Mouse (Mus musculus) kidney, adult 11 months (tissue): ENCODE data around the gene Nktr.
A peak's percentile ranks its signal among the peaks of the same experiment; 100 is the strongest.

Source experiments
- DNase-seq: peaks from one replicate; pipeline ENCODE4 v3.0.0; 2022

Gene Nktr

DNA sequence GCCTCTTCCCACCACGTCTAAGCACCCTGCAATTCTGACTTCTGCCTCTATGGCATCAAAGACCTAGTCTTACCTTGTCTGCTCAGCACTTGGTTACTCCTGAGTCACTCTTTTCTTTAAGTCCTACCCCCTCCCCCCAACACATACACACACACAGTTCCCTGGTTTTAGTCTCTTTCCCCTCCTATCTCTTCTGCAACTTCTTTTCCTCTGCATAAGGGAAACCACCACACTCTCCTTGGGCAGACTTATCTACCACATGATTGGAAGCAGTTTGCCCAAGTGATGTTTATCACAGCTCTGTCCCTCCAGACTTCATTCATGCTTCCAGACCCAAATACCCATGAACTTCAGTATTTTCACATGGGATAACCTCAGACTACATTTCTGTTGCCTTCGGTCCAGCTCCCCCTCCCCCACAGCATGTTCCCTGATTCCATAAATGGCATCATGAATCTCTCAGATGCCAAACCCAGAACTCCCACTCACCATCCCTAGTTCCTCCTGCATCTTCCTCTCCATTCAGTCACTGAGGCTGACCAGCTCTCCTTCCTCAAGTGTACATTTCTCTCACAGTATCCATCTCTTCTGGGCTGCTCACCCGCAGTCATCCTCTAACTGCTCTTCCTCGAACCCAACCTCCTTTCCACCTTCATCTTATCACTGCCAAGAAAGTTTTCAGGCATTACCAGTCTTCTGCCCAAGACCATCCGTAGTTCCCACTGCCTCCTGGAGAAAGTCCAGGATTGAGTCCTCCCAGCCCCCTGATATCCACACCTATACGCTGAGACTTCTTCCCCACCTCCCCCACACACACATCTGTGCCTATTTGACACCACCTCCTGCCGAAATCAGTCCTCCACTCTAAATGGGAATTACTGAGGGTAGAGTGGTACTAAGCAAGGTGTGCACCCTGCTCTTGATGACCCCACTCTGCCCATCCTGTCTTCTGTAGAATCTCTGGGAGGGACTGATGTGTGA, 10.2 kb upstream of the Nktr start:
- no peak for DNase-seq

- DNase-seq = peak; percentile 99
Measured at GRCm38 (mm10) chr9:121709898-121710583, 8.9 kb upstream of the Nktr start, which contains the start of gene Ss18l2. Ss18l2 (plus strand) TSS chr9:121710329.

DNA sequence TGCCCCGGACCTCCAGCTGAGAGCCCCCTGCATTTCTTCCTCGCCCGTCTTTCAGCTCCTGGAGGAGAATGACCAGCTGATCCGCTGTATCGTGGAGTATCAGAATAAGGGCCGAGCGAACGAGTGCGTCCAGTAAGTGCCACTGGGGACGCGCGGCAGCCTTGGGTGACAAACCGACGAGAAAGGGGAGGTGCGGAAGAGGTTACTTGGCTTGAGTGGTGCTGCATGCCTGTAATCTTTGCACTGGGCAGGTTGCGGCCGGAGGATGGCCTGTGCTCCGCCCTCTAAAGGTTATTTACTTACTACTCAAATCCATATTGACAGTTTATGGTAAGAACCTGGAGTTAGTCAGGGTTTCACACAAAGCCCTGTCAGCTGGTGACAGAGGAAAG, 8.4 kb upstream of the Nktr start:
- DNase-seq = no peak

DNA sequence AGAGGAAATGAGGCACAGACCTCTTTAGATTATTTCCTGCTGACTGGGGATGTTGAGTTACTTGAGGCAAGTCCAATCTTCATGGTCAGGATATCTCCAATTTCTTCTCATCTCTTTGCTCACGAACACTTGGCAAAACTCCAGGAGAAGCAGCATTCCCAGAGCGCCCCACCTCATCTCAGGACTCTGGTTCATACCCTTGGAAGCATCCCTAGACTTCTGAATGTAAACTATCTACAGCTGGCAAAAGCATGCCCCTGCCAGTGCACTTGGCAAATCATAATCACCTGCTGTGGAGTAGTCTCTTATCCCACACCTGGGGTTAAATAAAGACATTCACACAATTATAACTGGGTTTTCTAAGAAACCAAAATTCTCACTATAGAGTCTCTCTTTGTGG, 1.9 kb upstream of the Nktr start:
- DNase-seq = no peak

- DNase-seq = no peak
Measured at GRCm38 (mm10) chr9:121718070-121718705, 781 bp upstream of the Nktr start.

GRCm38 (mm10) chr9:121719347-121720331, 670 bp downstream of the Nktr start:
- DNase-seq = peak; percentile 45

DNA sequence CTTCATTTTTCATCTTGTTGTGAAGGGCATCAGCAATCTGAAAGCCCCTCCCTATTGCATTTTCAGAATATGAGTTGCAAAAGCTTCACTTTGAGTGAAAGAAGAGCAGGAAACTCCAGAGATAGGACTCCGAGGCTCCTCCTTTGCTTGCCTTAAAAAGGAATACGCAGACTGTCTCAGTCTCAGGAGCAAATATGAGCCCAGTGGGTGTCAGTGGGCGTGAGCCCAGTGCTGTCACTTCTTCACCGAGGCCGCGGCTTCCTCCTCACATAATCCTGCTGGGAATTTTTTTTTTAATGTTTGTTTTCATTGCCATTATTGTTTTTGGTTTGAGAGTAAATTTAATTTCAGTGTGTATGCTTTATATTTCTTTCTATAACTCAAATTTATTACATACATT, 21.5 kb downstream of the Nktr start:
- no peak for DNase-seq

GRCm38 (mm10) chr9:121741168-121741567, 22.2 kb downstream of the Nktr start:
- no peak for DNase-seq

- DNase-seq = no peak
Measured at GRCm38 (mm10) chr9:121744051-121744450, 25.1 kb downstream of the Nktr start.

DNA sequence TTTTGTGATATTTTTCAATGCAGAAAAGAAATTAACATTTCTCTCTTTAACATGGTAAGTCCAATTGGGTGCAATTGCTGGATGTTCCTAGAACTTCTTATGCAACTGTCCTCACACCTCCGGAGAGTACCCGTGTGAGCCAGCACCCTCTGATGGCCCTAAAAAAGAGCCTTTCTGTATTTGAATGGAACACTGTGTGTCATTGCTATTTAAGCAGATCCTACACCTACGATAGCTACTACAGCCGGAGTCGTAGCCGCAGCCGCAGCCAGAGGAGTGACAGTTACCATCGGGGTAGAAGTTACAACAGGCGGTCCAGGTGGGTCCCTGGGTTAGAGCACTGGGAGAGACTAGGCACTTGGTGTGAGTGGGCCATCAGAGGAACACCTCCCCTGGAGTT, 33.8 kb downstream of the Nktr start:
- no peak for DNase-seq

GRCm38 (mm10) chr9:121754624-121755023, 35.7 kb downstream of the Nktr start:
- DNase-seq = no peak

DNA sequence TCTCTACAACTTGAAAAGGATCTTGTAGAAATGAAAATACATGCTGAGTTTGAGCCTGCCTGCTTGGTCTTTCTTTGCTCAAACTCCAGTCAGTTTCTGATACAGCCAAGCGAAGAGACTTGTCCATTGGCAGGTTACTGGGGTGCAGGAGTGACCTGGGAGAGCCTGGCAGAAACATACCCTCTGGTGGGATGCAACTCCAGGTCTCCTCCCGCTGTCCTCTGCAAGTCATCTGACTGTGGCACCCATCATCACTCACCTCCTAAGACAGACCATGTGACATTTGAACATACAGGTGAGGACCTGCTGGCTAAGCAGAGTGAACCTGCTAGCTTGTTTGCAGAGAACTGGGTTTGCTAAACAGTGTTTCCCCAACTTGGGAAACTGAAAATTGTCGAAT, 37.8 kb downstream of the Nktr start:
- no peak for DNase-seq

GRCm38 (mm10) chr9:121757432-121757831, 38.5 kb downstream of the Nktr start:
- no peak for DNase-seq

DNA sequence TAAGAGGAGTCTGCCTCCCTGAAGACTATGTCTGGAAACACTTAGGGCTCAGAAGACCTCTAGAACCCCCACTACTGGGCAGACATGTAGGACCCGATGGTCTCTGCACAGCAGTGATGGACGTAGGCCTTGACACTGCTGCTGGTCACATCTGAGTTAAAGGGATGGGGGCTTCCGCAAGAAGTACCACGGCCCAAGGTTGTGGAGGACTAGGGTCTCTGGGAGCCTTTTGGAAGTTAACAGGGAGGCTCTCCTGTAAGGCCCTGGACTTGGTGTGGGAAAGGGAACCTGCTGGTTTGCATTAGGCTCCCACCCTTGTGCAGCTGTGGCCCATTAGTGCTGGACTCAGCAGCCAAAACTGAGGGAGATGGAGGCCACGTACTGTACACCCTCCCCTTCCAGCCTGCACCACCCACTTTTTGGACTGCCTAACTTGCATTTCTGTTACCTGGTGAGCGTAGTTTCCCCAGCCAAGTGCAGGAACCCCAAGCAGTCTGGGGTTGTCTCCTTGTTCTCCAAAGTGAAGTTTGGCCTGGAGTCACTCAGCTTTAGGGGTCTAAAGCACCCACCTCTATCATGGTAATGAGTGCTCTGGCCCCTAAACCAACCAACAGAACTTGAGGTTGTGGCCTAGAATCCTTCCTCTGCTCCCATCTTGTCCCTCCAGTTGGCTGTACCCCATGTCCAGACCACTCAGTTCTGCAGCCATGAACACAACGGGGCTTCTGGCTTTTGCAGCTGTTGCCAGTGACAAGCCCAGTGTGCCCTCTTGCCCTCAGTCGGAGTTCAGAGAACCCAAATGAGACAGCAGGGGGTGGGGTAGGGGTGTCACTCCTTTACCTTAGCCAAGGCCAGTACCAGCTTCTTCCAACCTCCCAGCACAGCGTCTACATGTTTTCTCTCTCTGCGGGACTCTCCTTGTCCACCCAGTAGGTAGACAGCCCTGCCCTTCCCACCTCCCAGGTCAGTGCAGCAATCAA, 39.2 kb downstream of the Nktr start:
- no peak for DNase-seq

- peak; percentile 53 for DNase-seq
Measured at GRCm38 (mm10) chr9:121759091-121760081, 40.4 kb downstream of the Nktr start, which contains the start of gene Zfp651. Zfp651 (plus strand) TSS chr9:121759330.

DNA sequence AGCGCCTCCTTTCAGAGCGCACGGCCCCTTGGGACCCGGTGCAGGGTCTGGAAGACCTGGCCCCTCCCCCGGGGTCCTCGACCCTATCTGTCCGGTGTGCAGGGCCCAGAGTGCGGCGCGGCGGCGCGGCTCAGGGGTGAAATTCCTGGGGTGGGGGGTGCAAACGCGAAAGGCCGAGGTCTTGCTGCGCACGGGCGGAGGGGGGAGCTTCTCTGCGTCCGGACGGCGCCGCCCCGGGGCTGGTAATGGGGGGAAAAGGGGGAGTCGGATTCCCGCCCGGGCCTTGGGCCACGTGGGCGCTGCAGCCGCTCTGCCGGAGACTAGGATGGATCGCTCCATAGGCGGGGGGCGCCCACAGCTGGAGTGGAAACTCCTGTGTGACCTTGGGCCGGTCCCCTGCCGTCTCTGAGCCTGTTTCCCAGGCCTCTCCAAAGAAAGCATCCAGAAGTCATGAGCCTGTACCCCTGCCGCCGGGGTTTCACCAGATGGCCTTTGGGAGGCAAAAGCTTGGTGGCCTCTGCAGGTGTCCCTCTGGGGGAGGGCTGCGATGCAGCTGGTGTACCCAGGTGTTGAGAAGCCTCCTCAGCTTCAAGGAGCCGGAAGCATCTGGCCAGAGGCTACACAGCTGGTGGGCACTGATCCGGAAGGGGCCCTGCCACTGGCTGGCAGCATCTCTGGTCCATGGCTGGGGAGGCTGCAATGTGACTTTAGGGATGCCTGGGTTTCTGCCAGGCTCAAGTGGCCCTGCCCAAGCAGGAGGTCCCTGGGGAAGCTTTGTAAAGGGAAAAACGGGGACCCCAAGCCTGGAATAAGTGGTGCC, 41.5 kb downstream of the Nktr start:
- peak; percentile 41 for DNase-seq

GRCm38 (mm10) chr9:121761091-121761665, 42.2 kb downstream of the Nktr start:
- no peak for DNase-seq

GRCm38 (mm10) chr9:121761787-121762186, 42.8 kb downstream of the Nktr start:
- no peak for DNase-seq
